Mouse (Mus musculus): ENCODE measurements around the gene Akr1a1.
"Not testable (repeated sequence)": the region's sequence is repeated elsewhere in the genome, so short reads cannot be mapped to it uniquely, and the experiment has no call there.

Akr1a1 gene

GRCm38 (mm10) chr4:116650924-116651796 is at the start of gene Akr1a1:
Akr1a1 (minus strand) TSS chr4:116651680.
- DNase-seq (ENCODE audit: low spot score) = peak; percentile 92

GRCm38 (mm10) chr4:116700964-116701363 is 49.5 kb upstream of the Akr1a1 start:
- no peak for DNase-seq (ENCODE audit: low spot score)

GRCm38 (mm10) chr4:116698693-116699342 is 47.3 kb upstream of the Akr1a1 start:
- DNase-seq (ENCODE audit: low spot score) = no peak

GRCm38 (mm10) chr4:116693785-116694184 is 42.3 kb upstream of the Akr1a1 start:
- no peak for DNase-seq (ENCODE audit: low spot score)

- no peak for DNase-seq (ENCODE audit: low spot score)
These were observed 40.7 kb upstream of the Akr1a1 start for GRCm38 (mm10) chr4:116692146-116692545.

GRCm38 (mm10) chr4:116689309-116689876 is 37.9 kb upstream of the Akr1a1 start:
- DNase-seq (ENCODE audit: low spot score) = no peak

GRCm38 (mm10) chr4:116687041-116687440 is 35.6 kb upstream of the Akr1a1 start:
- DNase-seq (ENCODE audit: low spot score) = no peak

GRCm38 (mm10) chr4:116685402-116686061 is 34.1 kb upstream of the Akr1a1 start, which contains the start of gene Prdx1:
Prdx1 (plus strand) TSS chr4:116685544.
- peak; percentile 95 for DNase-seq (ENCODE audit: low spot score)

- DNase-seq (ENCODE audit: low spot score) = no peak
These were observed 33.2 kb upstream of the Akr1a1 start for GRCm38 (mm10) chr4:116684665-116685064.

GRCm38 (mm10) chr4:116683957-116684356 is 32.5 kb upstream of the Akr1a1 start:
- DNase-seq (ENCODE audit: low spot score) = no peak

- DNase-seq (ENCODE audit: low spot score) = not testable (repeated sequence)
These were observed 29.0 kb upstream of the Akr1a1 start for GRCm38 (mm10) chr4:116680521-116680920.

GRCm38 (mm10) chr4:116679141-116679540 is 27.7 kb upstream of the Akr1a1 start:
- DNase-seq (ENCODE audit: low spot score) = no peak

GRCm38 (mm10) chr4:116677808-116678207 is 26.3 kb upstream of the Akr1a1 start:
- DNase-seq (ENCODE audit: low spot score) = no peak

GRCm38 (mm10) chr4:116676027-116676426 is 24.5 kb upstream of the Akr1a1 start:
- no peak for DNase-seq (ENCODE audit: low spot score)

- DNase-seq (ENCODE audit: low spot score) = not testable (repeated sequence)
These were observed 23.3 kb upstream of the Akr1a1 start for GRCm38 (mm10) chr4:116674761-116675160.

- DNase-seq (ENCODE audit: low spot score) = peak; percentile 78
These were observed 21.3 kb upstream of the Akr1a1 start for GRCm38 (mm10) chr4:116672785-116673184.

- DNase-seq (ENCODE audit: low spot score) = no peak
These were observed 17.8 kb upstream of the Akr1a1 start for GRCm38 (mm10) chr4:116669291-116669690.

GRCm38 (mm10) chr4:116668145-116668544 is 16.7 kb upstream of the Akr1a1 start:
- DNase-seq (ENCODE audit: low spot score) = peak; percentile 39

GRCm38 (mm10) chr4:116666625-116667024 is 15.1 kb upstream of the Akr1a1 start:
- DNase-seq (ENCODE audit: low spot score) = no peak

- no peak for DNase-seq (ENCODE audit: low spot score)
These were observed 10.5 kb upstream of the Akr1a1 start for GRCm38 (mm10) chr4:116661998-116662397.

GRCm38 (mm10) chr4:116660829-116661228 is 9.3 kb upstream of the Akr1a1 start:
- DNase-seq (ENCODE audit: low spot score) = no peak

GRCm38 (mm10) chr4:116659916-116660315 is 8.4 kb upstream of the Akr1a1 start:
- not testable (repeated sequence) for DNase-seq (ENCODE audit: low spot score)

All from lung, postnatal 25 days (tissue).